Mouse (Mus musculus) spleen, adult 2 months (tissue): ENCODE results near the gene Ilkap.

Experiments
- CTCF ChIP-seq: fragments of 200-500 bp; IDR thresholded peaks from 2 replicates; pipeline ENCODE4 v1.5.1; 2011; ENCODE audit warnings: mild to moderate bottlenecking, inconsistent platforms; ENCODE audit not compliant: insufficient read depth, insufficient read length, insufficient replicate concordance; ENCODE audit errors: extremely low read depth
- POLR2A ChIP-seq: fragments of 200-500 bp; IDR thresholded peaks from 2 replicates; pipeline ENCODE4 v1.6.1; 2011; ENCODE audit warnings: low read depth, low read length, inconsistent platforms

DNA sequence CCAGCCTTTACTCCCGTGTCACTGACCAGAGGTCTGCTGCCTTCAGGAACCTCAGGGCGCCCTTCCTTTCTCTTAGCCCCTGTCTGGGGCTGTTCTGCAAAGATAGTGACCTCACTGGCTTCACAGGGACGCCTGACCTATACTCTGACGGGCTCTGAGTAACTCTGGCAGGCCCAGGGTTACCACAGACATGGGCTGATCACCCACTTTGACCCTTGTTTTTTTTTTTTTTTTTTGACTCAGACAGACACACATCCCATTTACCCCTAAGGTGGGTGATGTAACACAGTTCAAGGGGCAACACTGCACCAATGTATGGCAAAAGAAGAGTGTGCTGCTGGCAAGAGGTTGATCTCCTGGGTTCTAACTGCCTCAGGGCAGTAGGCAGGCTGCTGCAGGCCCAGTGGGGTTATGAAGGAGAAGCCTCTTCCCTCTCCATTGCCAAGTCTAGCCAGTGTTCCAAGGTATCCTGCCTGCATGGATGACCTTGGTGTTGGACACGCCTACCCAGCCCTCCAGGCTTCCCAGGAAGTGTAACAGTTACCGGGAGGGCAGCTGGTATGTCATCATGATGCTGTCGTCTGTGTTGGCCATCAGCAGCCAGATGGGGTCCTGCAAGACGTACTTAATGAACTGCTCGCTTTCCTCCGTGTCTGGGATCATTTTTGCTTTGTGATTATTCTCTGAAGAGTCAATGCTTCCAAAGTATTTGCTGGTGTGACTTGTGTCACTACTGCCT, 21.4 kb upstream of the Ilkap start:
- no peak for TF ChIP-seq CTCF
- TF ChIP-seq POLR2A: no peak
